Mouse (Mus musculus) layer of hippocampus, postnatal 14 days (tissue): ENCODE measurements at regions not wholly inside any gene's neighbourhood (a gene's known extent, or its start where the extent isn't known, plus 50 kb on each side); places are given as distances from the start of the nearest gene placed in this dataset.

ENCODE experiments used
- DNase-seq, 2 experiments: peaks; one replicate each; pipeline ENCODE4 v3.0.0; 2021 to 2022; ENCODE audit warnings: low spot score in 2 of 2, mixed read lengths in 1 of 2

- DNase-seq: no peak
Observed at GRCm38 (mm10) chr12:58901931-58902330, 109.9 kb downstream of the Sec23a start.

GRCm38 (mm10) chr12:58875808-58876207 lies 136.0 kb downstream of the Sec23a start:
- DNase-seq: no peak

- no peak for DNase-seq
Observed at GRCm38 (mm10) chr12:58872465-58872864, 139.4 kb downstream of the Sec23a start.

GRCm38 (mm10) chr12:58856498-58856897 lies 155.3 kb downstream of the Sec23a start:
- DNase-seq: no peak

GRCm38 (mm10) chr12:58851677-58852385 lies 160.0 kb downstream of the Sec23a start:
- peak in 1 of 2 experiments; percentile 30 for DNase-seq

GRCm38 (mm10) chr12:58829656-58830055 lies 182.2 kb downstream of the Sec23a start:
- no peak for DNase-seq

GRCm38 (mm10) chr12:58827864-58828263 lies 184.0 kb downstream of the Sec23a start:
- no peak for DNase-seq

- DNase-seq: no peak
Observed at GRCm38 (mm10) chr12:58825139-58825921, 186.5 kb downstream of the Sec23a start.

GRCm38 (mm10) chr12:58822971-58823370 lies 188.8 kb downstream of the Sec23a start:
- DNase-seq: no peak

GRCm38 (mm10) chr12:58804068-58804467 lies 207.7 kb downstream of the Sec23a start:
- no peak for DNase-seq

GRCm38 (mm10) chr12:58802410-58802809 lies 209.4 kb downstream of the Sec23a start:
- DNase-seq: peak; percentile 74 to 83
